Mouse (Mus musculus) urinary bladder, postnatal 25 days (tissue): Measurements from ENCODE around the gene Parp14.
"Not testable (repeated sequence)": the region's sequence is repeated elsewhere in the genome, so short reads cannot be mapped to it uniquely, and the experiment has no call there.

ENCODE experiments used
- DNase-seq: peaks from one replicate; pipeline ENCODE4 v3.0.0; 2022; ENCODE audit warnings: low spot score

The Parp14 gene

DNA sequence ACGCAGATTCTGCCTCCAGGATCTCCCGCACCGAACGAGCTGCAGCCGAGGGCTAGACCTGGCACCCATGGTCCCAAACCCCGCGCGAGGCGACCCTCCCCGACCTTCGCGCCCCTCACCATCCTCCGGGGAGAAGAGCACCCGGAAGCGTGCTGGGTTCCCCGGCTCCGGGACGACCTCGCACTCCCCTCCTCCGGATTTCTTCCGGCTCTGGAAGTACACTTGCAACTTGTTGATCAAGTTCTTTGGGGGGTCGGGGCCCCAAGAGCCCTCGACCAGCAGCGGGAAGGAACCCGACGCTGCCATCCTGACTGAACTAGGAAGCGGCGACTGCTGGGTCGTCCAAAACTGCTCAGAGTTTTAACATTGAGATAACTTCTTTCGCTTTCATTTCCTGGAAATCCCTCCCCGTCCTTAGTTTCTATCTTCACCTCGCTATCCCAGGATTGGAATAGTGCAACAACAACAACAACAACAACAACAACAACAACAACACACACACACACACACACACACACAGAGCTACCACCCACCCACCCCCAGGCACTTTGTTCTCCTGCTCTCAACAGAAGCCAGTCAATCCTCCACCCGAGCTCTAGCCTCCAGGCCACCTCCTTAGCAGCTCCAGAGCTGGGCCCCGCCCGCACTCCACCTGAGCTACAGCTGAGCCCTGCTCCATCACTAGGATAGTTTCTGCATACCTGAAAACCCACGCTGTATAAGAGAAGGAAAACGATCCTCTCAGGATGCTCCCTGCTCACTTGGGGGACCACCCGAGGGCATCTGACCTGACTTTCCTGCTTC, at the start of gene Parp14:
TSS of gene Parp14 (minus strand) at position 497 of the 804 bp plus-strand sequence.
- DNase-seq = peak; percentile 35

- no peak for DNase-seq
Measured at GRCm38 (mm10) chr16:35918721-35919543, 47.6 kb upstream of the Parp14 start.

GRCm38 (mm10) chr16:35914301-35914700, 43.0 kb upstream of the Parp14 start:
- DNase-seq = no peak

GRCm38 (mm10) chr16:35913526-35913925, 42.2 kb upstream of the Parp14 start:
- DNase-seq = no peak

DNA sequence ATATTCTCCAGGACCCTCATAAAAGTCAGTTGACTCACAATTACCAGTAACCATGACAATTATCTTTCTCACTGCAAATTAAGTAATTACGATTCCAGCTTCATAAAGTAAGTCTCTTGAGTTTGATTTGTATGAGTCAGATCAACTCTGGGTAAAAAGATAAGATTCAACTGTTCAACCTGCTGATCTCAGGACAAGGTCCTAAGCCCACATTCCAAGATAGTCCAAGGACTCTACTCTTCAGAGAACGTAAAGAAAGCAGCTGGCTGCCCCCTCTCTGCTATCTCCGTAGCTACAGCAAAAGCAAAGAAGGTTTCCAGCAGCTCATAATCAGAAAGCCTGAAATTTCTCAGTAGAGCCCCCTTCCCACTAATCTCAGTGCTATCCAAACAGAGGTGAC, 40.1 kb upstream of the Parp14 start:
- no peak for DNase-seq

DNA sequence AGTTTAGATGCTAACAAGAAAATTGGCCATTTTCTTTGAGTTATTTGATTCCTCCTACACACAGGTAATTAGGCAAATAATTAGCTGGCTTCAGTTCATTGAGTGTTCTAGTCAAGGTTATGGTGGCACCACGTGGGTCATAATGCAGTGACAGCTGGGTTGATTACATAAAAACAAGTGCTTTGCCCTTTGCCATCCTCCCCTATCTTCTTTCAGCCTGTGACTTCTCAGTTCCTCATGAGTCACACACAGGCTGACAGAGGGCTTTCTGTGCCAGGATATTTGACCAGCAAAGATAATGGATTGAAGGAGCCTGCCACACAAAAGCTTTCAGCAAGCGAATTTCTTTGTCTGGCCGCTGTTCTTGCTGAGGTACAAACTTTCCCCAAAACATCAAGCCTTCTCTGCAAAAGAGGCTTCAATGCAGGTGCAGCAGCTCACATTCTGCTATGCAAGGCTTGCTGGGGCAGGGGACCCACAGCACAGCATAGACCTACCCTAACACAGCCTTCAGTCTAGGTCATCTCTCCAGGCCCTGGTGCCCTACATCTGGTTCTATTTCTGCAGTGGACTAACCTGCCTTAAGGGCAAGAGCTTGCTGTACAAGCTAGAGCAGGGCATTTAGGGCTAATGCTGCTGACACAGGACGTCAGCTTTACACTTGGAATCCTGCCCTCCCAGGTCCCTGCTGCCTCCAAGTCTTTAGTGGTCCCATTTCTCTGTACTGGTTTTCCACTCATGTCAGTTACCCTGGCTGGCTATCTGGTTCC, 36.3 kb upstream of the Parp14 start:
- DNase-seq = no peak

GRCm38 (mm10) chr16:35906887-35907286, 35.5 kb upstream of the Parp14 start:
- no peak for DNase-seq

DNA sequence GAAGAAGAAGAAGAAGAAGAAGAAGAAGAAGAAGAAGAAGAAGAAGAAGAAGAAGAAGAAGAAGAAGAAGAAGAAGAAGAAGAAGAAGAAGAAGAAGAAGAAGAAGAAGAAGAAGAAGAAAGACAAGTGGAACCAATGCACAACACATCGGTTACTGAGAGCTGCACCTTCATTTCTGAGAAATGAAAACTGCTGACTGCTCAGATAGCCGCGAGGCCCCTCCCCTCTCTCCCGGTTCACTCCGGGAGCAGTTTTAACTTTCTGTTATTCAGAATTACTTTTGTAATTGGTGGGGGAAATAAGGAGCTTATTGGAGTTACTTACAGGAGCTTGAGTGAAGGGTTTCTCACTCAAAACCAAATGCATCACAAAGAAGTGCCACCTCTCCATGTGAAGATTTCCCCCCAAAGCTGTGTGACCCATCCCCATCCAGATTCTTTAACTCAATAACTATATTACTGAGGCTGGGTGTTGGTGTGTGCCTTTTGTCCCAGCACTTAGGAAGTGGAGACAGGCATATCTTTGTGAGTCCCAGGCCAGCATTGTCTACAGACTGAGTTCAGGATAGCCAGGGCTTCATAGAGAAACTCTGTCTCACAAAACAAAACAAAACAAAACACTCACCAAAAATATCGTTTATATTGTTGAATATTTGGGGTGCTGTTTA, 34.6 kb upstream of the Parp14 start:
- no peak for DNase-seq

DNA sequence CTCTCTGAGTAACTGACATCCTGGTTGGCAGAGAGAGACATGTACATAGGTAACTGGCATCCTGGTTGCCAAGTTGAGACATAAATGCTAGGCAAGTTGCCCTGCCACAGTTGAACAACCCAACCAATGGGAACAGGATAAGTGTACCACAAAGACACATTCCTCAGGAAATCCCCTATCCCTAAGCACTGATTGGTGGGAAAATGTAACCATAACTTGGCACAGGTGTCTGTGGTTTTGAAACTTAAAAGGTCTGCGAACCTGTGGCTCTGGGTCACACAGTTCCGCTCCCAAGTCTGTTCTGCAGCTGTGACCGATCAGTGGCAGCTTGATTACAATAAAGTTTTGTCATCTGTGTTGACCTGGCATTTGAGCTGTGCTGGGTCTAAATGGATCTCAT, 34.0 kb upstream of the Parp14 start:
- no peak for DNase-seq

DNA sequence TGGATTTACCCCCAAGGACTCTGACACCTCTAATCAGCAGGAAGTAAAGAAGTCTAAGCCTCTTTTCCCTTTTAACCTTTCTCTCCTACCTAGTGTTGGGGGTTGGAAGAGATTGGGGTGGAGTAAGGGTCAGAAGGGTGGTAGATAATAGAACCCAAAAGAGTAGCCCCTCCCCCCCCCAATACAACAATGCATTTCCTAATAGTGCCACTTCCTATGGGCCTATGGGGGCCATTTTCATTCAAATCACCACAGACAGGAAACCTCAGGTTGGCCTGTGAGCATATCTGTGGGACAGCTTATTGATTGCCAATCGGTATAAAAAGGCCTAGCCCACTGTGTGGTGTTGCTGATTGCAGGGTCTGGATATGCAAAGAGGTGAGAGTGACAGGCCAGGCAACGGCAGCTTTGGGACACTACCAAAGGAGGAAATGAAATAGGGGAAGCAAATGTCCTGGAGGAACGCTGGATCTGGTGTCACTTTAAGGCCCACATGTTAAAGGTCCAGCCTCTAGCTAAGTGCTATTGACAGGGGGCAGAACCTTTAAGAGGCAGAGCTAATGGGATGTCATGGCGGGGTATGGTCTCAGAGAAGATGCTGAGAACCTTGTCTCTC, 32.9 kb upstream of the Parp14 start:
- no peak for DNase-seq

- DNase-seq = no peak
Measured at GRCm38 (mm10) chr16:35903014-35903640, 31.8 kb upstream of the Parp14 start.

DNA sequence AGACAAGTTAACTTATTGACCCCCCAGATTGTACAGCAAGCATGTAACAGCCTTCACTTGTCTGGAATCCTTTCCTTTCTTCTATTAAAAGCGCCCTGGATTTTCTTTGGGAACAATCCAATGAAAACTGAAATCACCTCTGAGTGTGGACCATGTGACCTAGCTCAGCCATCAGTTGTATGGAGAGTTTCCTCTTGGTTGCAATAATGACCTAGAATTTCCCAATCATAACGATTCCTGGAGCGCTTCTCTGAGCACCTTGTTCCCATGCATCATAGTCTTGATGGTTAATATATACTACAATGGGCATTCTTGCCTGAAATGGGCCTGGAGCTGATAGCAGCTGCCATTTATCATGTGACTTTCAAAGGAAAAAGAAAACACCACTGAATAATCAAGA, 29.2 kb upstream of the Parp14 start:
- no peak for DNase-seq

DNA sequence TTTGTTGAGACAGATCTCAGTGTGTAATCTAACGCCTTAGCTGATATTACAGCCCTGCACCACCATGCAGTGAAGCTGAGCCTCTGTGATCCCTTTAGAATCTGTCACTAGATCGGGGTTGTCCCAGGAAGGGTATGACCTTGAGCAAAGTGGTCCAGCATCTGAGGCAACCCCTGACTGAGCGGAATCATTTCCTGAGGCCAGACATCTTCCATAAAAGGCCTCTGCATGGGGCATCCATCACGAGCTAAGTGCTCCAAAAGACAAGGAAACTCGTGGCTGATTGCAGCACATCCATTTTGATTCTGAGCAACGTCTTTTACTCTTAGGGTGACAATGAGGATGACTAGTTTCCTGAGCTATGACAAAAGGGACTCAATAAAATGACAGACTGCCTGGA, 23.7 kb upstream of the Parp14 start:
- DNase-seq = no peak

DNA sequence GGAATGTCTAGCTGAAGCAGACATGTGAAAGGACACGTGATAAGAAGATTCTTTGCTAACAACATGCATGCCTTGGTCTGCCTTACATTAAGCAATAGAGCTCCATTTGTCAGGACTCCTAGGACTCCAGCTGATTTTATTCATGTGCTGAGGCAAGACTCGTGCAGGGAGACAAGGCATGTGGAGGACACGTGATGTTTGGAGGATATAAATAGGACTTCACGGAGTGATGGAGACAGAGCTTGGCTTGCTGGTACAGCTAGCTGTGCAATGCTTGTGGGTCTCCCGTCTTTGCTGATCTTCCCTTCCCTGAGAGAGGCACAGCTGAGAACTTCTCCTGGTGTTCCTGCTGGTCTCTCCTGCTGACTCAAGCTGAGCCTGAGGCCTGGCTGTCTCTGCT, 20.3 kb upstream of the Parp14 start:
- not testable (repeated sequence) for DNase-seq

DNA sequence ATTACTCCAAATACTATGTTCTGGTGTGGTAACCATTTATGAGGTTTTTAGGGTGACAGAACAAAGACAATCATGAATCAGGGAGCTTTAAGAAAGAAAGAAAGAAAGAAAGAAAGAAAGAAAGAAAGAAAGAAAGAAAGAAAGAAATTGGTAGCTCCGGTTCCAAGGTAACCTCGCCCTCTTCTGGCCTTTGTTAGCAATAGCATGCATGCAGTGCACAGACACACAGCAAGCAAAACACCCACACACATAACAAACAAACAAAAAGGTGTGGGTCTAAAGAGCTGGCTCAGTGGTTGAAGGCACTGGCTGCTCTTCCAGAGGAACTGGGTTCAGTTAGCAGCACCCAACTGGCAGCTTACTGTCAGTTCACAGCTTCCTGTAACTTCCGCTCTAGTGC, 19.3 kb upstream of the Parp14 start:
- no peak for DNase-seq

- no peak for DNase-seq
Measured at GRCm38 (mm10) chr16:35888910-35889309, 17.6 kb upstream of the Parp14 start.

DNA sequence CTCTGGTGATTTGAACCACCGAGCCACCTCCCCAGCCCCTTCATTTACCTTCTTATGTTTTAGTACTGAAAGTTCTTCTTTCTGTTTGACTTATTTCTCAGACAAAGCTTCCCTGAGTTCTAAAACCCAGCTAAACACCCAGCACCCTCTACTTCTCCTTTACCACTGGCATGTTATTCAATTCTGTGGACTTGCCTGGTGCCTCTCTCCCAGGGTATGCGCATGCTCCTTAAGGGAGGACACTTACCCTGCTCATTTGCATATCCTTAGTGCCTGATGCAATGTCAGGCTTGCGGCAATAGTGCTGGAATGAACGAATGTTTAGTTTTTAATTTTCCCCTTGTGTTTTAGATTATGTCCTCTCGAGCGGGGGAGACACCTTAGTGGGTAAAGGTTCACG, 16.8 kb upstream of the Parp14 start:
- DNase-seq = no peak

- DNase-seq = peak; percentile 60
Measured at GRCm38 (mm10) chr16:35874416-35874815, 3.1 kb upstream of the Parp14 start.

- no peak for DNase-seq
Measured at GRCm38 (mm10) chr16:35872410-35873006, 1.2 kb upstream of the Parp14 start.

- no peak for DNase-seq
Measured at GRCm38 (mm10) chr16:35871898-35872297, 554 bp upstream of the Parp14 start.
